Mouse (Mus musculus): ENCODE measurements around the gene Bnipl.
"Not testable (repeated sequence)": the region's sequence is repeated elsewhere in the genome, so short reads cannot be mapped to it uniquely, and the experiment has no call there.

Bnipl gene

GRCm38 (mm10) chr3:95235386-95236301 is 15.3 kb downstream of the Bnipl start:
- no peak for DNase-seq

- DNase-seq = no peak
These were observed 17.6 kb downstream of the Bnipl start for GRCm38 (mm10) chr3:95233303-95233980.

GRCm38 (mm10) chr3:95232771-95233170 is 18.2 kb downstream of the Bnipl start:
- no peak for DNase-seq

DNA sequence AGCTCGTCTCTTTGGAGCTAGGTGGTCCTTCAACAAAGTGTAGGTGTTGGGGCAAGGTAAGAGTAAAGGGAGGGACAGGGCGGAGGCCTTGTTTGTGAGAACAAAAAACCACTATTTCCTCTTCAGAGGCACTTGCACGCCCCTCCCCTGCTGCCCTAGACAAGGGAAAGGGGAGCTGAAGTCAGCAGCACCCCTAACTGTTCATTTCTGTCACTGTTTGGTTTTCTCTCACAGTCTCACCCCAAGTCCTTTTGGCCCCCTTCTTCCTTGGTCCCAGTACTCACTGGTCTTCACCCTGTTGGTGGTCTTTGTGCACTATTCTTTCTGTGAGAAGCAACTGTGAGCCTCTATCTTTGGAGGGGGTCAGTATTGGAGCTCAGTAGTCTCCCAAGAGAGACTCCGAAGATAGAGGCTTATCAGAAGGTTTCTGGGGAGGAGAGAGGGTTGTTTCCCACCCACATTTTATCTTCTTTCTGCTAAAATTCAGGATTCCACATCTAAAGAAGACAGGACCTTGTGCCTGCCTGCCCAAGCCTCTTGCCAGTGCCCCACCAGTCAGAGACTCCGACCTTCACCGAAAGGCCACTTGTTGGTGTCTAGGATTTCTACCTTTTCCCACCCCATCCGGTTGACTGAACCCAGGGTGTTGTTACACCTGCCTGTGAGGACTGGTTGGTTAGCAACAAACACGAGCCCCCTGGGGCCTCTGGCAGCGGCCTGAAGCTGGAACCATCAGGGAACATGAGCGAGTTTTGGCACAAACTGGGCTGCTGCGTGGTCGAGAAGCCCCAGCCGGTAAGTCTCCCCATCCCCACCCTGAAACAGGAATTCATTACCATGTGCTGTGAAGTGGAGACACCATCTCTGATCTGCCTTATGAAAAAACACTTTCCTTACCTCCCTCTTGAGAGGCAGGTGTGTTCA is 19.4 kb downstream of the Bnipl start, which contains the start of gene Mllt11:
Gene Mllt11, minus strand, starts transcription at position 874 of the 924 bp plus-strand sequence.
- no peak for DNase-seq

DNA sequence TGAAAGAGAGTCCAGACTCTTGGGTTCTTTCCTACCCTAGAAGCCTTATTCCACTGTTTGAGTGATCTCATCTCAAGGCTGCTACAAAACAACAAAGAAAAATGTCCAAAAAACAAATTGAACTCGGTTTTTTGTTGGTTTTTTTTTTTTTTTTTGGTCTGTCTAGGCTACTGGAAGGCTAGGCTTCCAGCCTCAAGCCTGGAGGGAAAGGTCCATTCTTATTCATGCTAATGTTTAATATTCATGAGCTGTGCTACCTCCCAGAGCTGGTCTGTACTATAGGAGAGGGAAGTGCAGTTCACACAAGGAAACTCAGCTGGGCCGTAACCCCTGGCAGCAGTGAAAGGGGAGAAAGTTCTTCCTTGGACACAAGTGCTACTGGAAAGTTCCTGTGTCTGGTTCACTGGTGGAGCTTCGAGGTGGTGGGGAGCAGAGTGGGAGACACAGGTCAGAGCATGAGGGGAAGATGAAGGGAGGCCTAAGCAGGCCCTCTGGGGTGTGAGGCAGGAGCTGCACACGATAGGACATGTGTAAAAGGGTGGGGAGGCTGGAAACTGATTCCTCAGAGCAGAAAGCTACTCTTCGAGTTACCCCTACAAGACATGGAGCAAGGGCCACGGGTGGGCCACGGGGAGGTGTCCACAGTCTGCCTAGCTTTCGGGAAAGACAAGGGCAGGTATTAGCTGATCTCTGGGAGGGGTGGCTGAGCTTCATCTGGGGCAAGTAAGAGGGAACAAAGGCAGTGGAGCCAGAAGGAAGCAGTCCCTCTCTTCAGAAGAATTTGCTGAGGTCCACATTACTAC is 20.3 kb downstream of the Bnipl start:
- no peak for DNase-seq

- DNase-seq = peak; percentile 62
These were observed 21.1 kb downstream of the Bnipl start for GRCm38 (mm10) chr3:95229781-95230494.

DNA sequence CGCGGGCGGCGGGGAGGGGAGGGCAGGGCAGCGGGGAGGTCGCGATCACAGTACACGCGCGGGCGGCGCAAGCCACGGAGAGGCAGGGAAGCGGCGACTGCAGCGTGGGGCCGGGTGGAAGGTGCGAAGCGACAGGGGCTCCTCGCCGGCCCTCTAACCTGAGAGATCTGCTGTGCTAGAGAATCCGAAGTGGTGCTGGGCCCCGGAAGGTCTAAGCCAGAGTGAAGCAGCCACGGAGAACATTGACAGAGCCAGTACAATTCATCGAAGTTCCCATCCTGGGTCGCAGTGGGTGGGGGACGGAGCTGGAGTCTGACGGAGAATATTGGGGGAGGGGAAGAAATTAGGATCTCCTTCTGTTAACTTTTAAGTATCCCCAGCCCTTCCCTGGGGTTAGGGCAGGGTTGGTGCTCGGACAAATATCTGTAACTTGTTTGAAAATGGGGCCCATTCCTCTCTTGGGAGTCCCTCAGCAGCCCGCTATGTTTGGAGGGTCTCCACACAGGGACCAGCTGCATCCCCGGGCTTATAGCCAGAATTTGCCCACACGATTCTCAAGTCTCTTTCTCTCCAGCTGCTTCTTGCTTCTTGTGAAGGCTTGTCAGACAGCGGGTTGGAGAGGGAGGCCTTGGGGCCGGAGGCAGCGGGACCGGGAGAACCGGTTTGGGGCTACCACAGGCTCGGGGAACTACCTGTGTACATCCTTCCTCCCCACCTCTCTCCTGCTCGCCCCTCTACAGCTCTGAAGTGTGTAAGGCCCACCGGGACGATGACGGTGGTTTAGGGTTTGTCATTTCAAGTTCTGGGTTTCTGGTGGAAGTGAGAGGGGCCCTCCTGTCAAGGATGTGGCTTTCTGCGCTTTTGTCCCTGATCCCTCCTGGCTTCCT is 21.9 kb downstream of the Bnipl start:
- peak; percentile 81 for DNase-seq

DNA sequence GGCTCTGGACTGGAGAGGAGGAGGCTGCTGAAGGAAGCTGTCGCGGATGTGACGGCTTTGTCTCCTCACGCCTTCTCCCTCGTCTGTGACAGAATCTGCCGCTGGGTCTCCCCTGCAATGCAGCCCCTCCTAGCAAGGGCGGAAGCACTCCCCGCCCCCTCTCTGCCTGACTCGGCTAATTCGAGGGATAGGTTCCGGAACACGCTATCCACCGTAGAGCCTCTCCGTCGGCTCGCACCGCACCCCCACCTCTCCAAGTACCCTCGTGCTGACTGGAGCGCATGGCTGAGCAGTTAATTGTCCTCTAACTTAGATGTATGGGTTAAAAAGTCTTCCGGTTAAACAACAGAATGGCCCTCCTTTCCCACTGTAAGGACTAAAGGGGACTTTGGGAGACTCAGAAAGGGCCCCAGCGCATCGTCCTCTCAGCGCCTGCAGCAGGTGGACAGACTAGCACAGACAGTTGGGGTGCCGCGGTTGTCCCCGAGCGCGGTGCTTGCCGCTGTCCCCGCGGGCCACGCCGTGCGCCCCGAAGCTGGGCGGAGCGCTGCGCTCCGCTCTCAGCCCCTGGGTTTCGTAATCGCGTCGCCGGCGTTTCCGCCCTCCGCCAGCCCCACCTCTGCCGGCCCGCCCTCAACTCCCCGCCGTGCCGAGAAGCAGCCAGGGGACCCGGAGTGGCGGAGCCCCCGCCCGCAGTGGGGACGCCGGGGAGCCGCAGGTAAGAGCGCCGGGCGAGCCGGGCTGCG is 22.7 kb downstream of the Bnipl start, which contains the start of gene Cdc42se1:
Gene Cdc42se1, plus strand, starts transcription at position 585 of the 746 bp plus-strand sequence.
- DNase-seq = peak; percentile 82

- peak; percentile 53 for DNase-seq
These were observed 23.8 kb downstream of the Bnipl start for GRCm38 (mm10) chr3:95227214-95227613.

DNA sequence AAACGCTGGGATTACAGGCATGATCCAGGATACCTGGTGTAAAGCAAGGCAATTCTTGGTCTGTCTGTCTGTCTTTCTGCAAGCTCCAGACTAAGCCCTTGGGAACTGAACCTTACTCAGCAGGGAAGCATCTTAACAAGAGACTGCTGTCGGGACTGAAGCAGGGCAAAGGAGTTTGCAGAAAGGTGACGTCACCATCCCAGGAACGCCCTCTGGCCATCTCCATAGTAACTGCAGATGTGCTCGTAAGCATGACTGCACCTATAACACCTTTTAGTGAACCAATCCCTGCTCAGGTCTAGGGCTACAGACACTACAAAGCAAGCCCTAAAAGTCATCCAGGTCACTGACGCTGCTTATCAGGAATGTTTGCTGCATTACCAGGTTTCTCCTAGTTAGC is 26.7 kb downstream of the Bnipl start:
- DNase-seq = peak; percentile 47

- no peak for DNase-seq
These were observed 28.0 kb downstream of the Bnipl start for GRCm38 (mm10) chr3:95223041-95223440.

- DNase-seq = peak; percentile 66
These were observed 32.4 kb downstream of the Bnipl start for GRCm38 (mm10) chr3:95218466-95219137.

GRCm38 (mm10) chr3:95217255-95218134 is 33.5 kb downstream of the Bnipl start, which contains the start of gene Gabpb2:
TSS of gene Gabpb2 (minus strand) at chr3:95217916.
- peak; percentile 92 for DNase-seq

DNA sequence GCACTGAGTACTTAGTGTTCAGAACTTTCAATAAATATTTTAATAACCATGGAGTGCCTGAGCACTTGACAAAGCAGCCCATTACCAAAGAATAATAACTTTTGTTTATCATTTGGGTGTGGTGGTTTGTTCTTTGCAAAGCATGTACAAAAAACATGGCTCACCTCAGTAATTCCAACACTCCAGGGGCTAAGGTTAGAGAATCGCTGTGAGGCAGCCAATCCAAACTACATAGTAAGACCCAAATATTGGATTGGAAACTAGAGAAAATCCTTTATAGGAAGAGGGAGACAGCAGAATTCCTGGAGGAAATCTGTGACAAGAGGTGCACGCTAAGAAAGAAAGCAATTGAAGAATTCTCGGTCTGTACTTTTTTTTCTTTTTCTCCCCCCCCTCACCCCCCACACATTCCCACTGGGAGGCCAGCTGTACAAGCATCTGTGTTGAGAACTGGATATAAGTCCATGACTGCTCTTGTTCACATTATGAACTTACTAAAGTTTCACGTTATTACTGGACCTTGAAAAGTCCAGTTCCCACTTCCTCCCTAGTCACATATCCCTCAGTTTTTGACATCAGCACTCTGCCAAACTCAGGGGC is 34.2 kb downstream of the Bnipl start:
- peak; percentile 38 for DNase-seq

DNA sequence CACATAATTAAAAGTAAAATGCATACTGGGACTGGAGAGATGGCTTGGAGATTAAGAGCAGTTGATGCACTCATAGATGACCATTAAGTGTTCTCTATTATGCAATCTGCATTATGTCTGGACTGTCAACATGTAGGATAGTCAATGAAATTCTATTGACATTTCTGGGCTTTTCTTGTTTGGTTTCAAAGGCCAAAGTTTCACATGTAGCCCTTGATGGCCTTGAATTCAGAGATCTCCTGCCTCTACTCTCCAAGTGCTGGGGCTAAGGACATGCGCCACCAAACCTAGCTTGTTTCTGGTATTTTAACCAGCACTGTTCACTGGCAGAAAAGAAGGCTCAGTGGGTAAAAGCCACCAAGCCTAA is 37.4 kb downstream of the Bnipl start:
- no peak for DNase-seq

DNA sequence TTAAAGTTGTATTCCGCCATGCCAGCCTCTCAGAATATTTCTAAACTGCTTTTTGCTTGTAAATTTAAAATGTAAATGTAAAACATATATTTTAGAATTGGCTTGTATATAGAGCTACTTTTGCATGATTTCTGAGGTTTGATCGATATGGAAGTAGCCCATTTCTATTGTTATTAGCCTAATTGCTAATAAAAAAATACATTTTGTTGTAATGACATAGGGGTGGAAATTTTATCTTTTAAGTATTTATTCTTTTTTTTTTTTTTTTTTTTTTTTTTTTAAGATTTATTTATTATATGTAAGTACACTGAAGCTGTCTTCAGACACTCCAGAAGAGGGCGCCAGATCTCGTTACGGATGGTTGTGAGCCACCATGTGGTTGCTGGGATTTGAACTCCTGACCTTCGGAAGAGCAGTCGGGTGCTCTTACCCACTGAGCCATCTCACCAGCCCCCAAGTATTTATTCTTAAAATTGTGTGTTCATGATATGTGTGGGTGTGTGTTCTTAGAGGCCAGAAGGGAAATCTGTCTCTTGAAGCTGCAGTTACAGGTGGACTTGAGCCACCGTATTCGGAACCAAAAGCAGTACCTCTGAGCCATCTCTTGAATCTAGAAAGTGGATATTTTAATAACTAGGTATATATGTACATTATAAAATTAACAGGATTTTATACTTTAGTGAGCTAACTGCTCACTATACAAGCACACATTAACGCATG is 37.9 kb downstream of the Bnipl start:
- not testable (repeated sequence) for DNase-seq

- no peak for DNase-seq
These were observed 40.4 kb downstream of the Bnipl start for GRCm38 (mm10) chr3:95210585-95210984.

Data from cerebellum, adult 9-10 months (tissue).